Mouse (Mus musculus): ENCODE results near the gene Ppdpf.
"Not testable (repeated sequence)": the region's sequence is repeated elsewhere in the genome, so short reads cannot be mapped to it uniquely, and the experiment has no call there.

The Ppdpf gene

DNA sequence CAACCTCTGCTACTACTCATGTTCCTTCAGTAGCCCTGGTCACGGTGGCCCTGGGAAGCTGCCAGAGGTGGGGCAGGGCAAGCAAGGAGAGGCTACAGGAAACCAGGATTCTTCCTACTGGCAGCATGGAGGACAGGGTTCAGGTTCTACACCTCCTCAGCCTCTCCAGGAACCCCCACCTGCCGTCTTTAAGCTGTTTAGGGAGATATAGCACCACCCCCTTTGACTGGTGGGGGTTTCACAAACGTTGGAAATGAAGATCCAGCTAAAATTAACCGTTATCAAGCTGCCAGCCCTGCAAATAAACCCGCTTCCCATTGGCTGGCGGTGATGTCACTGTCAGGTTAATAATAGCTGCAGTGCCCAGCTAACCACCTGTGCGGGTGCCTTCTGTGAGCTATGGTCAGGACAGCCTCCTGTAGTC is 27.9 kb upstream of the Ppdpf start:
- DNase-seq (ENCODE audit: low spot score in 2 of 2), result no peak

DNA sequence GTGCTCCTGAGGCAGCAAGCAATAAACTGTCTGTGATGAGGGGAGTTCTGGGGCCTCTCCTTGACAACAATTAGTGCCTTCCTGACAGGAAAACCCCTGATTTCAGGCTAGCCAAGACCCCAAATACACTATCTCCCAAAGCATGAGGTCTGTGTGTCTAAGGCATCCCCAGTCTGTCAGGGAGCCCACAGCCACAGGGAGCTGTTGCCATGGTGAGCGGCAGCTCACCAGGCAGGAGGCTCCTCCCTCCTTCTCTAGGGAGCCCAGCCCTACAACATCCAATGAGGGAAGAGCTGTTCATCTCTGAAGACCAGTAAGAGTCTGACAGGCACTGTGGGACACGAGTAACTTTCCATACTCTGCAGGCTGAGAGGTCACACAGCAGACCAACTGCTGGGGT is 27.3 kb upstream of the Ppdpf start:
- DNase-seq (ENCODE audit: low spot score in 2 of 2), result no peak

DNA sequence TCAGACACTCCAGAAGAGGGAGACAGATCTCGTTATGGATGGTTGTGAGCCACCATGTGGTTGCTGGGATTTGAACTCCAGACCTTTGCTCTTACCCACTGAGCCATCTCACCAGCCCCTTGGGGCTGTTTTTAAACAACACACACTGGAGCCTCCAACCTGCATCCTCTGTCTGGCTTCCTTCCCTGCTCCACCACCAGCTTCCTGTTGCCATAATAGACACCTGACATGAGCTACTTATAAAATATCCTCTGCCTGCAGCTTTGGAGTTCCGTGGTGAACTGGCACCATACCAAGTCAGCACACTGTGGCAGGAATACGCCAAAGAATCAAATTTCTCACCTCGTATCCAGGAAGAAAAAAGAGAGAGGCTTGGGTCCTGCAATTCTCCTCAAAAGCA is 26.2 kb upstream of the Ppdpf start:
- no peak for DNase-seq (ENCODE audit: low spot score in 2 of 2)

DNA sequence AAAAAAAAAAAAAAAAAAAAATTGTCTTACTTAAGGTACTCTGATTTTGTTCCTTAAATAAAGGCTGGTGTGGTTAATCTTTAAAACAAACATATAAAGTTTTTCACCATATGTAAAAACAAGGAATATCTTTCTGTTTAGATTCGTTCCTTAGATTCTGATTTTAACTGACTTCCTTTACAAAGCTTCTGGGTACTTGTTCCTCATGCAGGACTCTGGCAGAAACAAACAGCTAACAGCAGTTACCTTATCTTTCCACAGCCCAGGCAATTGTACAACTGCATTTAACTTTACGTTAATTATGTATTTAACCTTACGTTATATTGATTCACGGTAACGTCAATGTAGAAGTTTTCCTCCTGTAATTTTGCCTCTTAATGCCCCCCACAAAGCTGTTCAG is 20.6 kb upstream of the Ppdpf start:
- DNase-seq (ENCODE audit: low spot score in 2 of 2), result no peak

DNA sequence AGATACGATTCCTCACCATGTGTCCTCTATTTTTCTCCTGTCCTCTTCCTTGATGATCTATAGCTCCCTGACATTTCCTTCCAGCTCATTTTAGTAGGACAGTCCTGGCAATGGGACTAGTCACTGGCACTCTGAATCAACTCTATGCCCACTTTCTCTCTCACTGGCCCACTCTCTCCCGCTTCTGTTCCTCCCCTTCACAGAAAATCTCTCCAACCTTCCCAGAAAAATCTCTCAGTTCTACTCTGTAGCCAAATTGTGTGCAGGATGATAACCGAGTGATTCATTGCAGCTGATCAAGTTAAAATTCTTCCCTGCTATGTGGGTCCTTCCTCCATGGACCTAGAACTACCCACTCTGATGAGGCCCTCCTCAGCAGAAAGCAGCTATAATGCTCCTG is 12.4 kb upstream of the Ppdpf start:
- no peak for DNase-seq (ENCODE audit: low spot score in 2 of 2)

DNA sequence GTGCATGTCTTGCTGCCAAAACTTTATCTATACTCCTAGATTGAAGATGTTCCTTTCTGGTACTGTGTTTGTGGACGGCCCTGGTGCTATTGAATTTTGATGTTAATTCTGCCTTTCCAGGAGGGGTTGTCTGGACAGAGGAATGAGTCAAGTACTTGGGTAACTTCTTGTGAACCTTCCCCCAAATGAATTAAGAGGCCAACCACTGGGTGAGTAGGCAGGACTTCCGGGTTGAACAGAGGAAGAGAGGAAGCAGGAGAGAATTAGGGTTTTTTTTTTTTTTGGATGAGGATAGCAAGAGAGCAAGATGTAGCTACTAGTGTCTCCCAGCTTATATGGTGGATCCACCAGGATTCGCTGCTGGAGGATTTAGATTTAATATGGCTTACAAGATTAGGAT is 9.0 kb upstream of the Ppdpf start:
- no peak for DNase-seq (ENCODE audit: low spot score in 2 of 2)

DNA sequence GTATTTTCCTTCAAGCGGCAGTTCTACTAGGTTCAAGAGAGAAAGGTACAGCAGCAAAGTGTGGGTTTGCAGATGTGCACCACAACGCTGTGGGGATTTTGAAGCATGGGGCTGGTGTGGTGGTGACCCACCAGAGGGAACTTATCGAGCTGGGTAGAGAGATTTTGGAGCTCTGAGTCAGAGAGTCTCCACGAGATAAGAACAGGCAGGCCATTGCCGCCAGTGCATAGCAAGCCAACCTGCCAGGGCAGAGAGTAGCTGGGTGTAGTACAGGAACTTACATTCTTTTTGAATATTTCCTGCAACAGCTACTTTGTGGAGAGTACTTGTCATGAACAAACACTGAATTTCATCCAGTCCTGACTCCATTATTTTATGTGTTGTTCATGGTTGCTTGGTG is 8.6 kb upstream of the Ppdpf start:
- no peak for DNase-seq (ENCODE audit: low spot score in 2 of 2)

DNA sequence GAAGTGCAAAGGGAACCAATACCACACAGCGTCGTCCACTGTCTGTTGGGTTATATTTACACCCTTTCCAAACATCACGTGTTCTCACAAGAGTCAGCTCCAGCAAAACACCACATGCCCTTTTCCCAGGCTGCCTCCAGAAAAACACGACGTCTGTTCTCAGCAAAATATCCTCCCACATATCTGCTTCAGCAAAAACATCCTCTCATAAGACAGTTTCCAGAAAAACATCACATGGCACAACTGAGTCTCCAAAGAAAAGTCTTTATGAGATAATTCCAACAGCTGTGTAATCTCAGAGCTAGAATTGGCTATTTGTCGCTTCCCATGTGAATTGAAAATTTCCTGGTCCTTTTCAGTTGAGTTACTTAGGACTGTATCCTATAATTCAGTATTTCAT is 6.1 kb upstream of the Ppdpf start:
- DNase-seq (ENCODE audit: low spot score in 2 of 2), result no peak

DNA sequence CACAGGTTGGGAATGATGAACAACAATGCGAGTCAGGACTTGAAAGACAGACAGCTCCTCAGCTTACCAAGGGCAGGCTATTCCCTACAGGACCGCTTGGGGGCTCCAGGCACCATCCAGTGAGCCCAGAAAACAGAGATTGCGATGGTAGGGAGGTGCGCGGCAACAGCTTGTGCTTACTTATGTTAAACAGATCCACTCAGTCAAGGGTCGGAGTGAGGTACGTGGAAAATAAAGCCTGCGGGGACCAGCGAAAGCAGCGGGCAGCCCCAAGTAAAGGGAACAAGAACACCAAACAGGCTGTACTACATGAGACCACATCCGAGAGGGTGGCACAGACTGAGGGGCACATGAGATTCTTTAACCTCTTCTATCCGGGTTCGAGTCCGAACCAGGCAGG is 412 bp upstream of the Ppdpf start:
- peak; percentile 78 to 82 for DNase-seq (ENCODE audit: low spot score in 2 of 2)

DNA sequence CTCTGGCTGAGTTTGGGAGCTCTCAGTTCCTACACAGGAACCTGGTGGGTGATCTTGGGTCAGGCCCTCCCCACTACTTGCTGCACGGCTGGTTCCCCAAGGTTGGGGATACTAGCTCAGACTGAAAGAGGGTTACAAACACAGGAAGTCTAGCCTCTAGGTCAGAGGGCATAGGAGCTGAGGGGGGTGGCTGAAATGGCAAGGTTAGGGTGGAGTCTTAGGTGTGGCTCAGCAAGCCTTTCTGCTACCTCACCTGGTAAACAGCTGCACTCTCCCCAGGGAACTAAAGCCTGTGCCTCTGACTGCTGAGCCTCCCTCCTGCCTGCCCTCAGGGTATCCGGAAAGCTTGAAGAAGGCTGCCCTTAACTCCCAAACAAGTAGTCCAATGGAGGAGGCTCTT is 1.6 kb downstream of the Ppdpf start:
- DNase-seq (ENCODE audit: low spot score in 2 of 2), result peak; percentile 33 to 66

DNA sequence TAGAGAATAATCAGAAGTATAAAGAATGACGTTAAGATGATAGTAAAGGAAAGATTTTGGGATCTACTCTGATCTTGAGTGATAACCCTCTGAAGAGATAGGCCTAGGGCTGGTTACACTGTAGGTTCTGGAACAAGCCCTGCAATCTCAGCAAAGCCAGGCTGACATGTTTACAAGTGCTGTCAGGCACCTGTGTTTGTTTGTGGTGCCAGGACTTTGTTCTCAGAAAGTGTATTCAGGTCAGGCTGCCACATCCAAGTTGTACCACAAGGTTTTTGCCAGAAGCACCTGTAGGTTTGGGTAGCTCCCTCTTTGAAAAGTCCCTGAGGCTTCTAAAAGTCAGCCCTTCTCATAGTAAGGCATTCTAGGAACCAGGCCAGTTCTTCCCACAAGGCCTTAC is 2.3 kb downstream of the Ppdpf start:
- no peak for DNase-seq (ENCODE audit: low spot score in 2 of 2)

DNA sequence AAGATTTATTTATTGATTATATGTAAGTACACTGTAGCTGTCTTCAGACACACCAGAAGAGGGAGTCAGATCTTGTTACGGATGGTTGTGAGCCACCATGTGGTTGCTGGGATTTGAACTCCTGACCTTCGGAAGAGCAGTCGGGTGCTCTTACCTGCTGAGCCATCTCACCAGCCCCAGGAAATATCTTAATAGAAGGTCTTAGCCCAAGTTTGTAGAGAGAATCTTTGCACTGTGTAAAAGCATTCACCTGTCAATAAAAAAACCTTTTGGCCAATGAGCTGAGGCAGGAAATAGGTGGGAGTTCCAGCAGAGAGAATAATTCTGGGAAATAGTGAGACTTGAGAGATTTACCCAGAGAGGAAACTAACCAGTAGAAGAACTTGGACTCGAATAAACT is 4.3 kb downstream of the Ppdpf start:
- not testable (repeated sequence) for DNase-seq (ENCODE audit: low spot score in 2 of 2)

DNA sequence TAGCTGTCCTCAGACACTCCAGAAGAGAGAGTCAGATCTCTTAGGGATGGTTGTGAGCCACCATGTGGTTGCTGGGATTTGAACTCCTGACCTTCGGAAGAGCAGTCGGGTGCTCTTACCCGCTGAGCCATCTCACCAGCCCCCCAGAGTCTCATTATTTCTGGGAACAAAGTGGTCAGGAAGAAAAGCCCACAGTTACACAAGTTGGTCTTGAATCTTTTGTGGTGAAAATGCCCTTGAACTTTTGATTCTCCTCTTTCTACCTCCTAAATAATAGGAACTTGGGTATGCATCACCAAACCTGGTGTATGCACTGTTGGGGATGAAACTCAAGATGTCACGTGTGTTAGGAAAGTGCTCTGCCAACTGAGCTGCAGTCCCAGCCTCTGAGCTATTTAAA is 4.9 kb downstream of the Ppdpf start:
- DNase-seq (ENCODE audit: low spot score in 2 of 2), result no peak

DNA sequence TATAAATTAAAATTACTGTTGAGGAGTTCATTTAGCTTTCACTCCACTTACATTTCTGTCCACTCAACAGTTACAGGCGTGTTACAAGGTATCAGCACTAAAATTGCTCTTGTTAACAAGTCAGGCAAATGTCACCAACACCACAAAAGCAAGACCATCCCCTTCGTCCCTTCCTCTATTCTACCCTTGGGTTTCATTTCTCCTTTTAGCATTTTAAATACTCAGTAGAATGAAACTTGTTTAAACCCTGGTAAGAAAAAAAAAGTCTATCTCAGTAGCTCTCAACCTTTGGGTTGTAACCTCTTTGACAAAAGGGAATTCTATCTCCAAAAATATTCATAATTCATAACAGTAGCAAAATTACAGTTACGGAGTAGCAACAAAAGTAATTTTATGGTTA is 6.0 kb downstream of the Ppdpf start:
- DNase-seq (ENCODE audit: low spot score in 2 of 2), result no peak

DNA sequence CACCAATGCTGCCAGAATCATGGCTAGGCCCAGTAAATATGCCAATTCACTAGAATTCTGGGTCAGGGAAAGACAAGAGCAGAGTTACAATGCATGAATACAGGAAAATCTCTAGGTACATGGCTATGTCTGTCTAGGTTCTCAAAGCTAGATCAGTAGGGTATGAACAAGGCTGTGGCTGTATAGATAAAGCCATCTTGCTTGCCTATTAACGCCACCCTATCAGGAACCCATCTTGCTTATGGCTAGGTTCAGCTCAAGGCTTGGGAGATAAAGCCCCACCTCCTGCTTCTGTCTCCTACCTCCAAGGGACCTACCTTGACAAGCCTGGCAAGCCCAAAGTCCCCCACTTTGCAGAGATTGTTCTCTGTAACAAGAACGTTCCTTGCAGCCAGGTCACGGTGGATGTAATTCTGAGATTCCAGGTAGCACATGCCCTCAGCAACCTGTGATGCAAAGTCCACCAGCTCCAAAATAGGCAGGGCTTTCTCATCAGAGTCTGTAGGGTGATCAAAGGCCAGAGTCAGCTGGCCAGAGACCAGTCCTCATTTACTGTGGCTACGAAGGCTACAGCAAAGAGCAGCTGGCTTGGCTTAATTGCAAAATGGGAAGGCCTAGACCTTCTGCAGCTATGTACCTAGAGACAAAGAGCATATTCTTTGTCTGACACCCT is 9.7 kb downstream of the Ppdpf start:
- DNase-seq (ENCODE audit: low spot score in 2 of 2), result no peak

DNA sequence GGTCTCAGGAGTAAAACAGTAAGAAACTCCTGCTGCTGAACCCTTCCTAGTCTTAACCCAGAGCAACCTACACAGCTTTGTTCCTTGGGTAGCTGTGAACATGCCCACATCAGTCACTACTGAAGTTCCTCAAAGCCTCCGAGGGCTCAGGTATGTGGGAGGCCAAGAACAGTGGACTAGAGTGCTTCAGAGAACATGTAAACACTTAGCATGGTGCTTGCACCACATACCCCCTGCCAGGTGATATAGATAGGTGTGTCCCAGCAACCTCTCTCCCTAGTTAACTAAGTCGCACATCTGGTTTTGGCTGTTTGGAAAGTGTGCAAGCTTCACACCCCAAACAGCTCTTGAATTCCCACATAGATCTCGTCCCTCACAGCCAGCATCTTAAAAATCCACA is 14.6 kb downstream of the Ppdpf start:
- DNase-seq (ENCODE audit: low spot score in 2 of 2), result no peak

DNA sequence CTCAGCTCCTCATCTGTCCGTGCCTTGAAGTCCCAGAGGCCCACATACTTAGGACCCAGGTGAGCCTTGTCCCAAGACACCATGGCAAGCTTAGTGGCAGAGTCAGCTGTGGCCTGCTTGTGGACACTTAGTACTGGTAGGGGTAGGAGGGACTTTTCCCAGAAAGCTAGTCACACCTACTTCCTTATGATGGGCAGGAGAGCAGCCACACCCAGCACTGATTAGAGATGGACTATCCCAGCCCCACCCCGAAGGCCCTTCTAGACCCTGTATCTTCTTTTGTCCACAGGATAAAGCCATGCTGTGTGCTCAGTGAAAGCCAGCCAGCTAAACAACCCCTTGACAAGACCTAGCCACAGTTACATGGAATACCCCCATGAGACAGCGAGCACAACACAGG is 15.4 kb downstream of the Ppdpf start, which contains the start of gene Ptk6:
Ptk6 (minus strand) TSS at position 368 of the 400 bp plus-strand sequence.
- no peak for DNase-seq (ENCODE audit: low spot score in 2 of 2)

DNA sequence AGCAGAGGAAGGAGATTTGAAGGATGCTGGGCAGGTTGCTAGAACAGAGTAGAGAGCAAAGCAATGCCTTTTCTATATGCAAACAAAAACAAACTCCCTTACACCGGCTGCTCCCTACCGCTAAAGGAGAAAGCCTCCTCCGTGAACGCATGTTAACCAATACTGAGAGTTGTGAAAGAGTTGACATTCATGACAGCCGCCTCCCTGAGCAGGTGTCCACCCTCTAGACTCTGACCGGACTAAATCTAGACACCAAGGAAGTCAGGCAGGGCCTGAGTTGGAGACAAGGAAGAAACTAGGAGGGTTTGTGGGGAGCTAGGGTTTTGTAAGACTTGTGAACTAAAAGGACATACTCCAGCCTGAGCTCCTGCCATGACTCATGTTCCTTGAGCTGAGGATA is 15.8 kb downstream of the Ppdpf start:
- DNase-seq (ENCODE audit: low spot score in 2 of 2), result no peak

DNA sequence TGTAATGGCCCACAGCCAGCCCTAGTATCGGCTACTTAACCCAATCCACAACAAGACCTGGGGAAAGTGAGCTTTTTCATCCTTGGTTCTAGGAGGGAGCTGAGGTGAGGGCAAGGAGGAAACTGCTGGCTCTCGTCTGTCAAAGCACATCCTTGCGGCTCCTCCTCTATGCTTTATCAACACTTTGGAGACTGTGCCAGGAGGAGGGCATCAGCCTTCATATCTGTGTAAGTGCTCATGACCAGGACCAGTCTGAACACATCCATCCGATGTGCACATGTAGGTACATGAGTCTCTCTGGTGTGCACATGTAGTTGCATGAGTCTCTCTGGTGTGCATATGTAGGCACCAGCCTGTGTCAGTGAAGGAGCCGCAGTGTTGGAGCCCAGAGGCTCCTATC is 18.6 kb downstream of the Ppdpf start:
- DNase-seq (ENCODE audit: low spot score in 2 of 2), result no peak

DNA sequence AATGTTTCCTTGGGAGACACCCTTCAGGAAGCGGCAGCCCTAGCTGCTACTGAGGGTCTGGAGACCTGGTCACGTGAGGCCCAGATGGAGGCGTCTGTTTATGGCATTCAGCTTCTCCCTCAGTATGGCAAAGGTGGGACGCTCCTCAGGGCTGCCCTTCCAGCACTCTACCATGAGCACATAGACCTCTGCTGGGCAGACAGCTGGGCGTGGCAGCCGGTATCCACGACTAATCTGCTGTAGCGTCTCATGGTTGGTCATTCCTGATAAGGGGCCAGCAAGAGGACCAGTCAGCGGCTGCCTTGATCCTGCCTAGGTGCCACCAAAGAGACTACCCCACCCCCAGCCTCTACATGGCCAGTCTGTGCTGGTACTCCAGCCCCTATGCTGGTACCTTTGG is 19.1 kb downstream of the Ppdpf start:
- no peak for DNase-seq (ENCODE audit: low spot score in 2 of 2)

DNA sequence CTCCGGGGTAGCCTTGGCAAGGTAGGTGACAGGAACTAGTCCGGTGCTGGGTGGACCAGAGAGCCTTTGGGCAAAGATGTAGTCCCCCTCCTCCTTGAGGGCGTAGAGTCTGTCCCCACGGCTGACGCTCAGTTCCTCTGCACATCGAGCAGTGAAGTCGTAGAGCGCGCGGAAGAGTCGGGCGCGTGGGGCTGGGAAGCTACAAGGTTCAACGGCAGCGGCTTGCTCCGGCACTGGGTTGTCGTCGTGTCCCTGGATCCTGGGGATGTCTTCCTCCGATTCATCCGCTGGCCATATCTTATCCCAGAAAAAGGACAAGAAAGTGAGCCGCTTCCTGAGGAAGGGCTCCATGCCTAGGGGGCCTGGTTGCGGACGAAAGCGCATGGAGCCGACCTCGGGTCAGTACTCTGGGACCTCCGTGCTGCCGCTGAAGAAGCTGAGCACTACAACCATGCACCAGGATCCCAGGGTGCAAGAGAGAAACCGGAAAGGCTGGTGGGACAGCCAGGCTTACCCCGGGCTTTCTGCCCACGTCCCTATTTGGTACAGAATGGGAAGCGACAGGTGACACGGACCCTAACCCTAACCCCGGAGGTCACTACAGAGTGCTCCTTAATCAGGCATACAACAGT is 25.5 kb downstream of the Ppdpf start:
- no peak for DNase-seq (ENCODE audit: low spot score in 2 of 2)

DNA sequence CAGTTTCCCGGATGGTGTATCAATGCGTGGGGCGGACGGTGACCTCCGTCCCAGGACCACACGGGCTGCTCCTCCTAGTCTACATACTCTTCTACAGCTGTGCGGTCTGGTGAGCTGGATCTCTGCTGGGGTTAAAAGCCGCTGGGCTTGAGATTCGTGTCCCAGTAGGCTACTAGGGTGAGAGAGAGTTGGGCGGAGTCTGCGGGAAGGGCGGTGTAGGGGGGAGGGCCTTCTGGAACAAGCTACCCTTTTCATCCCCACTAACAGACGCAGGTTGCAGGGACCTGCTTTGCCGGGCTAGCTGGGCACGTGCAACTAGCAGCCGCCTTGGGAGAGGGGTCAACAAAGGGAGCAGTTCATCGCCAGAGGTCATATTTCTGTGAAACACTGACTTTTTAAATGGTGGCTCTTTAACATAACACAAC is 26.0 kb downstream of the Ppdpf start, which contains the start of gene Srms:
Srms (minus strand) TSS at position 165 of the 425 bp plus-strand sequence.
- DNase-seq (ENCODE audit: low spot score in 2 of 2), result peak in 1 of 2 experiments; percentile 52

DNA sequence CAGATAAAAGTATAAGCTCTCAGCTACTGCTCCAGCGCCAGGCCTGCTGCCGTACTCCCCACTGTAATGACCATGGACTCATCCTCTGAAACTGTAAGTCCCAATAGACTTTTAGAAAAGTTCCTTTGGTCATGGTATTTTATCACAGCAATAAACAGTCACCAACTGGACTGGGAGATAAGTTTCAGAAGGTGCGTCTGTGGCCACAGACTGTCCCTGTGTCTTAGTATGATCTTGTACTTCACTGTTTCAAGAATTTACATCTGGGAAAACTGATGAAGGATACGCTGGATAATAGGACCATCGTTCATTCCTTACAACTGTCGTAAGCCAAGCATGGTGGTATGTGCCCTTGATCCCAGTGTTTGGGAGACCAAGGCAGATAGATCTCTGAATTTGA is 29.0 kb downstream of the Ppdpf start:
- no peak for DNase-seq (ENCODE audit: low spot score in 2 of 2)
